Mouse (Mus musculus): ENCODE measurements around the gene Sox30. TPM values are rescaled to one million over a fixed set of nuclear protein-coding genes. Genes with fewer than 3 reads are reported as not detected.

Sox30 gene
- polyA plus RNA-seq, 1 experiment from 2014 or later = 0.08 TPM

DNA sequence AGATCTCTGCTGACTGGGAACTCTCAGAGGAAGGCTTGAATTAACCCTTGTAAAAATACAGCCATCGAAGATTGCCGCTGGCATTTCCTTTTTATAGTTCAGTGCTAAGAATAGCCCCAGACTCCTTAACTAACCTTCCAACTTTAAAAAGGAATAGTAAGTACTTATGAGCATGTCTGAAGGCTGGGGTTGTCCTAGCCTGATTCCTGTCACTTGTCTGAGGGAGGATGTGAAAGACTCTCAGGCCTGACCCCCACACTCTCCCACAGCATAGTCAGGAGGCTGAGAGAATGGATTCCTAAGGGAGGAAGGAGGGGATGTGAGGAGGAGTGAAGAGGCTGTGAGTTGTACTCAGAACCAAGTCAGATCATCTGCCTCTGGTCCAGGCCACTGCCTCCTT lies 49.4 kb downstream of the Sox30 start:
- ATAC-seq (ENCODE audit: low FRiP score) (no peak), DNase-seq (ENCODE audit: low spot score) (no peak)
- 81% methylated on average over 2 of the region's 2 CpGs for WGBS
- Histone ChIP-seq H3K4me3 (replicated peaks; ENCODE audit: low read length) (no peak overlapping the region), H3K36me3 (replicated peaks; ENCODE audit: control insufficient read depth, insufficient read depth) (no peaks in the 10 kb centered on the region), H3K27me3 (ENCODE audit: control insufficient read depth, insufficient read depth, low read length) (no peaks in the 10 kb centered on the region), H3K4me1 (replicated peaks; ENCODE audit: control insufficient read depth, insufficient read depth, low read length) (no peaks in the 10 kb centered on the region), H3K4me2 (replicated peaks) (no peak overlapping the region), H3K9me3 (ENCODE audit: control insufficient read depth, low read length) (no peaks in the 10 kb centered on the region), H3K27ac (no peak overlapping the region), H3K9ac (no peak overlapping the region)

DNA sequence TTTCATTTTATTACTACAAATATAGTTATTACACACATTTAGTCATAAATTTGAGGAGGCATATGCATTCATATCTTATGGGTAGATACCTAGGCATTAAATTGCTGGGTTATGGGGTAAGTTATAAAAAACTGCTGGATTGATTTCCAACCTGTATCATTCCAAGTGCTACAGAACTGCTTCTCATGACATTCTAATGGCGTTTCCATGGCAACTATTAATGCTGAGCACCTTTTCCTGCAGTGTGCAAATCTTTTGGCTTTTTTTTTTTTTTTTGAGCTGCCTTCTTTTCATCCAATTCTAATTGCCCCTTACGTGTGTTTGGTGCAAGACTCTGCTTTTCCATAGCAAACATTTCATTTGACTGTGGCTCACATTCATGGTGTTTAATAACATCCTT lies 49.9 kb downstream of the Sox30 start:
- no peak overlapping the region for H3K9ac ChIP-seq
- H3K27me3 ChIP-seq (ENCODE audit: control insufficient read depth, insufficient read depth, low read length) = no peaks in the 10 kb centered on the region
- H3K4me1 ChIP-seq (replicated peaks; ENCODE audit: control insufficient read depth, insufficient read depth, low read length) = no peaks in the 10 kb centered on the region
- 60% methylated on average over 2 of the region's 2 CpGs for WGBS
- no peak overlapping the region for H3K27ac ChIP-seq
- no peak overlapping the region for H3K4me2 ChIP-seq (replicated peaks)
- DNase-seq (ENCODE audit: low spot score) (no peak), ATAC-seq (ENCODE audit: low FRiP score) (no peak)
- no peaks in the 10 kb centered on the region for H3K9me3 ChIP-seq (ENCODE audit: control insufficient read depth, low read length)
- H3K4me3 ChIP-seq (replicated peaks; ENCODE audit: low read length) = no peak overlapping the region
- H3K36me3 ChIP-seq (replicated peaks; ENCODE audit: control insufficient read depth, insufficient read depth) = no peaks in the 10 kb centered on the region

DNA sequence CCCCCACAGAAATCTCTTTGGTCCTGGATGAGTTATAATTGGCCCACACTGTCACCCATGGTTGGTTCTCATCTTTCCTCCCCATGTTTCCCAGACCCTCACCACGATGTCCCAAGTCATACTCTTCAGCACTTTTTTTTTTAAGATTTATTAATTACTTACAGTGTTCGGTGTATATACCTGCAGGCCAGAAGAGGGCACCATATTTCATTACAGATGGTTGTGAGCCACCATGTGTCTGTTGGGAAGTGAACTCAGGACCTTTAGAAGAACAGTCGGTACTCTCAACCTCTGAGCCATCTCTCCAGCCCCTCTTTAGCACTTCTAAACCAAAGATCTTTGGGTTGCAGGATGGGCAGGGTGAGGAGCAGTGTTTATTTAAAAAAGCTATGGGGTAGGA lies 51.4 kb downstream of the Sox30 start:
- H3K4me2 ChIP-seq (replicated peaks) = no peak overlapping the region
- no peak overlapping the region for H3K4me3 ChIP-seq (replicated peaks; ENCODE audit: low read length)
- 66% methylated on average over 3 of the region's 3 CpGs for WGBS
- no peaks in the 10 kb centered on the region for H3K4me1 ChIP-seq (replicated peaks; ENCODE audit: control insufficient read depth, insufficient read depth, low read length)
- H3K9me3 ChIP-seq (ENCODE audit: control insufficient read depth, low read length) = no peaks in the 10 kb centered on the region
- H3K9ac ChIP-seq = no peak overlapping the region
- no peaks in the 10 kb centered on the region for H3K36me3 ChIP-seq (replicated peaks; ENCODE audit: control insufficient read depth, insufficient read depth)
- no peak for ATAC-seq (ENCODE audit: low FRiP score)
- no peaks in the 10 kb centered on the region for H3K27me3 ChIP-seq (ENCODE audit: control insufficient read depth, insufficient read depth, low read length)
- no peak overlapping the region for H3K27ac ChIP-seq
- no peak for DNase-seq (ENCODE audit: low spot score)

DNA sequence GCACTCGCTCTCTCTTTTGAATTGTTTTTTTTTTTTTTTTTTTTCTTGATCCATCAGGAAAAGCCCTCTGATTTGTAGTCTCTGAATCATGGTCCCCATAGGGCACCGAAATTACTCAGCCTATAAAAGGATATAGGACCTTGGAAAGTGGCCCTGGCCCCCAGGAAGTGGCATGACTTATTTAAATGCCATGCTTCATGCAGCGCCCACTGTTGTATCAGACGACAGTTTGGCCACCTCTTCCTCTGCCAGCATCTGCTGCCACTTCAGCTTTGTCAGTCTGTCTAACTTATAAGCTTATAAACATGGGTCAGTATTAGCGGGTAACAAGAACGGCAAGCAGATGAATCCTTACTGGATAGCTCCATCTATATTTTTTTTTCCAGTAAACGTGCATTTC lies 52.8 kb downstream of the Sox30 start:
- H3K4me1 ChIP-seq (replicated peaks; ENCODE audit: control insufficient read depth, insufficient read depth, low read length) = no peaks in the 10 kb centered on the region
- H3K9me3 ChIP-seq (ENCODE audit: control insufficient read depth, low read length) = no peaks in the 10 kb centered on the region
- WGBS = 91% methylated on average over 7 of the region's 7 CpGs
- H3K27ac ChIP-seq = no peak overlapping the region
- DNase-seq (ENCODE audit: low spot score) (no peak), ATAC-seq (ENCODE audit: low FRiP score) (no peak)
- H3K9ac ChIP-seq = no peak overlapping the region
- H3K27me3 ChIP-seq (ENCODE audit: control insufficient read depth, insufficient read depth, low read length) = no peaks in the 10 kb centered on the region
- no peaks in the 10 kb centered on the region for H3K36me3 ChIP-seq (replicated peaks; ENCODE audit: control insufficient read depth, insufficient read depth)
- no peak overlapping the region for H3K4me2 ChIP-seq (replicated peaks)
- no peak overlapping the region for H3K4me3 ChIP-seq (replicated peaks; ENCODE audit: low read length)

DNA sequence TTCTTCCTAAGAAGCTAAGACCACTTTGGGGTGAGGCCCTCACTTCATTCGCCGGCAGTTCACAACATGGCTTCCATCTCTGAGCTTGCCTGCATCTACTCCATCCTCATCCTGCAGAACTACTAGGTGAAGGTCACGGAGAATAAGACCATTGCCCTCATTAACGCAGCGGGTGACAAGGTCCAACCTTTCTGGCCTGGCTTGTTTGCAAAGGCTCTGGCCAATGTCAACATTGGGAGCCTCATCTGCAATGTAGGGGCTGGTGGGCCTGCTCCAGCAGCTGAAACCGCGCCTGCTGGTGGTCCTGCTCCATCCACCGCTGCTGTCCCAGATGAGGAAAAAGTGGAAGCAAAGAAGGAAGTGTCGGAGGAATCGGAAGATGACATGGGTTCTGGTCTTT lies 56.3 kb downstream of the Sox30 start:
- 95% methylated on average over 10 of the region's 10 CpGs for WGBS
- no peak for ATAC-seq (ENCODE audit: low FRiP score)
- no peak overlapping the region for H3K27ac ChIP-seq
- 0 out of 2 replicates have a peak, but pooled peaks cover 3% of the 10 kb centered on the region for H3K4me1 ChIP-seq (replicated peaks; ENCODE audit: control insufficient read depth, insufficient read depth, low read length)
- H3K4me3 ChIP-seq (replicated peaks; ENCODE audit: low read length) = no peak overlapping the region
- H3K4me2 ChIP-seq (replicated peaks) = no peak overlapping the region
- no peak overlapping the region for H3K9ac ChIP-seq
- no peaks in the 10 kb centered on the region for H3K9me3 ChIP-seq (ENCODE audit: control insufficient read depth, low read length)
- DNase-seq (ENCODE audit: low spot score) = no peak
- H3K36me3 ChIP-seq (replicated peaks; ENCODE audit: control insufficient read depth, insufficient read depth) = no peaks in the 10 kb centered on the region
- H3K27me3 ChIP-seq (ENCODE audit: control insufficient read depth, insufficient read depth, low read length) = no peaks in the 10 kb centered on the region

DNA sequence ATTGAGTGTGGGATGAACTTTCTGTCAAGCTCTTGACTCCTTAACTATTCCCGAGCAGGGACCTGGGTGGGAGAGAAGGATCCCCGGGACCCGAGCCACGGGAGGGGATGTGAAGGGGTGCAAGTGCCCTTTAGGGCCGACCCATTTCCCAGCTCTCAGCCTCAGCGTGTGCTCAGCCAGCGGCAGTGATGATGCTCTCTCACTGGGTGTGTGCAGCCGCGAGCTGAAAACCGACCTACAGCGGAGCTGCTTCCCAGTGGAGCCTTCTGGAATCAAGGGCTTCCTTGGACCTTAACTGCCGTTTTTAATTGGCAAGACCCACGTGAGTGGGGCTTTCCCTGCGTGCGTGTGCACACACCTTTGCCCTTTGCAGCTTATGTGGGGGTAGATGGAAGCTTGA lies 58.8 kb downstream of the Sox30 start:
- Histone ChIP-seq H3K9ac (no peak overlapping the region), H3K27me3 (ENCODE audit: control insufficient read depth, insufficient read depth, low read length) (no peaks in the 10 kb centered on the region), H3K36me3 (replicated peaks; ENCODE audit: control insufficient read depth, insufficient read depth) (no peaks in the 10 kb centered on the region), H3K4me3 (replicated peaks; ENCODE audit: low read length) (no peak overlapping the region), H3K4me1 (replicated peaks; ENCODE audit: control insufficient read depth, insufficient read depth, low read length) (0 out of 2 replicates have a peak, but pooled peaks cover 3% of the 10 kb centered on the region), H3K4me2 (replicated peaks) (no peak overlapping the region), H3K9me3 (ENCODE audit: control insufficient read depth, low read length) (no peaks in the 10 kb centered on the region), H3K27ac (no peak overlapping the region)
- ATAC-seq (ENCODE audit: low FRiP score) (no peak), DNase-seq (ENCODE audit: low spot score) (no peak)
- WGBS = 81% methylated on average over 15 of the region's 15 CpGs

DNA sequence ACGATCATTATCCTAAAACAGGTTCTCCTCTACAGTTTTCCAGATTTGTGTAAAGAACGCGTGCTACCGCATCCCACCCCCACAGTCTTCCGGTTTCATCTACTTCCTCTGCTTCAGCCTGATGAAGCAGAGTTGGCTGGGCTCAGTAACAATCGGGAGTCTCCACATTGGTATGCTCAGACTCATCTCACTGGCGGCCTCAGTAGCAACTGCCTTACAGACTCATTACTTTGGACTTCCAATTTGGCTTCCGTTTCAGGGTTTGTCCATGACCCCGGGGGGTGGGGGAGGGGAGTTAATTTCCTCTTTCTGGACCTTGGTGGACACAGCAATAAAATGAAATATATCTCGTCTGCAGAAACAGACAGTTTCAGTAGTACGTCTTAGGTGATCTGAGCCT lies 59.2 kb downstream of the Sox30 start:
- 76% methylated on average over 11 of the region's 11 CpGs for WGBS
- ATAC-seq (ENCODE audit: low FRiP score) = no peak
- Histone ChIP-seq H3K4me2 (replicated peaks) (no peak overlapping the region), H3K4me3 (replicated peaks; ENCODE audit: low read length) (no peak overlapping the region), H3K4me1 (replicated peaks; ENCODE audit: control insufficient read depth, insufficient read depth, low read length) (0 out of 2 replicates have a peak, but pooled peaks cover 3% of the 10 kb centered on the region), H3K27ac (no peak overlapping the region), H3K9ac (no peak overlapping the region), H3K27me3 (ENCODE audit: control insufficient read depth, insufficient read depth, low read length) (no peaks in the 10 kb centered on the region), H3K36me3 (replicated peaks; ENCODE audit: control insufficient read depth, insufficient read depth) (no peaks in the 10 kb centered on the region), H3K9me3 (ENCODE audit: control insufficient read depth, low read length) (no peaks in the 10 kb centered on the region)
- DNase-seq (ENCODE audit: low spot score) = no peak

DNA sequence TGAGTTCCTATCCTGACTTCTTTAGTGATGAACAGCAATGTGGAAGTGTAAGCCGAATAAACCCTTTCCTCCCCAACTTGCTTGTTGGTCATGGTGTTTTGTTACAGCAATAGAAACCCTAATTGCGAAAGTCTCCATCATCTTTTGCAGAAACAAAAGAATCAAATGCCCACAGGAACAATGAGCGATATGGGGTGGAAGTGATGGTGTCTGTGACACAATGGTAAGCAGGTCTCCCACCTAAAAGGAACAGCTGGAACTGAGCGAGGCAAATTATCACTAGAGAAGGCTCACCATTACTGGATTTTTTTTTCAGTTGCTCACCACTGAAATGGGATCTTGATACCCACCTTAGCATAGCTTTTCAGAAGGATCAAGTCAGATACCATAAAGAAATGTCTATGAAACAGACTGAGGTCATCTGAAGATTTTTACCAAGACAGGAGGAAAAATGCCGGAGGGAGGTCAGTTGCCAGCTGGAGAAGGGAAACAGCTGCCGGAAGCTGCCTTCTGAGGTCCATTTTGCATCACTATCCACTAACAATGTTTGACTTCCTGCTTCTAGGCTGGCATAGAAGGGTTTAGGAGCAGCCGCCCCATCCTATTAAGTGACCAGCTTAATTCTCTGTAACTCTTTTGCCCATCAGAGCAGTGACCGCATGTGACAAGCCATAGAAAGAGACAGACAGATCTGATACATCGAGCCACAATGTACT lies 60.9 kb downstream of the Sox30 start:
- WGBS = 86% methylated on average over 9 of the region's 9 CpGs
- no peak for ATAC-seq (ENCODE audit: low FRiP score)

DNA sequence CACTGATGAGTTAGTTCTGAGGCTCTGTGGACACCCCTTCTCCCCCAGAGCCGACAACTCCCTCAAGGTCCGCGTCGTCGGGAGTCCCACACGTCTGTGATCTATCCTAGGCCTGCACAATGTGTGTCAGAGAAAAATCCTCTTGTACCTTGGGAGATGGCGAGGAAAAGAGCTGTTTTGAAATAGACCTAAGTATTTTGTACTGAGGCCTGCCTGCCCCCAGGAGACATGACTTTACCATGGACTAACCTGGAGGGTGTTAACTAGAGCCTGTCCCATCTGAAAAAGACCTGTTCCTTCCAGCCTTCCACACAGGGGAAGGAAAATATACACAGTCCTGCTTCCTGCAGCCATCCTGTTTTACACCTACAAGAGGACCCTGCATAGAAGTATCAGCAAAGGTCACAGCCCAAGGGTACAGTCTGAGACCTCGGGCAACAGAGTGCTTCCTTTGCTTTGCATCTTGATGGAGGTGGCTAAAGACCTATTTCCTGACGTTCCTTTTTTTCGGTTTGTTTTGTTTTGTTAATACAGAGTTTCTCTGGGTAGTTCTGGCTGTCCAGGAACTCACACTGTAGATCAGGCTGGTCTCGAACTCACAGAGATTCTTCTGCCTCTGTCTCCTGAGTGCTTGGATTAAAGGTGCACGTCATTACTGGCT lies 61.6 kb downstream of the Sox30 start:
- H3K27ac ChIP-seq = no peak overlapping the region
- H3K4me3 ChIP-seq (replicated peaks; ENCODE audit: low read length) = no peak overlapping the region
- ATAC-seq (ENCODE audit: low FRiP score) (no peak), DNase-seq (ENCODE audit: low spot score) (no peak)
- 0 out of 2 replicates have a peak, but pooled peaks cover 3% of the 10 kb centered on the region for H3K4me1 ChIP-seq (replicated peaks; ENCODE audit: control insufficient read depth, insufficient read depth, low read length)
- H3K9me3 ChIP-seq (ENCODE audit: control insufficient read depth, low read length) = no peaks in the 10 kb centered on the region
- H3K4me2 ChIP-seq (replicated peaks) = no peak overlapping the region
- no peaks in the 10 kb centered on the region for H3K36me3 ChIP-seq (replicated peaks; ENCODE audit: control insufficient read depth, insufficient read depth)
- WGBS = 86% methylated on average over 12 of the region's 12 CpGs
- H3K9ac ChIP-seq = no peak overlapping the region
- no peaks in the 10 kb centered on the region for H3K27me3 ChIP-seq (ENCODE audit: control insufficient read depth, insufficient read depth, low read length)

More for the DNA sequence above, 60.9 kb downstream of the Sox30 start:
- Histone ChIP-seq H3K9ac (no peak overlapping the region), H3K4me1 (replicated peaks; ENCODE audit: control insufficient read depth, insufficient read depth, low read length) (0 out of 2 replicates have a peak, but pooled peaks cover 3% of the 10 kb centered on the region), H3K27me3 (ENCODE audit: control insufficient read depth, insufficient read depth, low read length) (no peaks in the 10 kb centered on the region), H3K4me3 (replicated peaks; ENCODE audit: low read length) (no peak overlapping the region), H3K36me3 (replicated peaks; ENCODE audit: control insufficient read depth, insufficient read depth) (no peaks in the 10 kb centered on the region), H3K27ac (no peak overlapping the region), H3K4me2 (replicated peaks) (no peak overlapping the region), H3K9me3 (ENCODE audit: control insufficient read depth, low read length) (no peaks in the 10 kb centered on the region)
- no peak for DNase-seq (ENCODE audit: low spot score)

All from hindbrain, embryonic 14.5 days (tissue).